Mouse (Mus musculus) liver, embryonic 12.5 days (tissue): Measurements from ENCODE around the gene Adamtsl5. TPM values are rescaled to one million over a fixed set of nuclear protein-coding genes. Genes with fewer than 3 reads are reported as not detected.

Source experiments
- ATAC-seq: fragments of 200-750 bp; cut with Nextera tagmentation; 2 replicates; pipeline ENCODE4 v1.8.0; 2017; ENCODE audit warnings: moderate number of reproducible peaks, mild to moderate bottlenecking, moderate library complexity
- H3K27ac ChIP-seq: fragments of 300-500 bp; sonication (generic); 2 replicates; pipeline ENCODE4 v1.5.1; 2016; ENCODE audit warnings: mild to moderate bottlenecking
- H3K27me3 ChIP-seq: fragments of 300-500 bp; sonication (generic); replicated peaks from 2 replicates; pipeline ENCODE4 v1.6.1; 2016; ENCODE audit warnings: mild to moderate bottlenecking, moderate library complexity
- H3K36me3 ChIP-seq: fragments of 300-500 bp; sonication (generic); 2 replicates; pipeline ENCODE4 v1.6.1; 2016; ENCODE audit warnings: mild to moderate bottlenecking, moderate library complexity
- H3K4me1 ChIP-seq: fragments of 300-500 bp; sonication (generic); 2 replicates; pipeline ENCODE4 v1.6.1; 2016
- H3K4me2 ChIP-seq: fragments of 300-500 bp; sonication (generic); 2 replicates; pipeline ENCODE4 v1.6.1; 2016; ENCODE audit warnings: mild to moderate bottlenecking, moderate library complexity
- H3K4me3 ChIP-seq: fragments of 300-500 bp; sonication (generic); 2 replicates; pipeline ENCODE4 v1.5.1; 2016; ENCODE audit warnings: mild to moderate bottlenecking, moderate library complexity
- H3K9ac ChIP-seq: fragments of 300-500 bp; sonication (generic); 2 replicates; pipeline ENCODE4 v1.6.1; 2016; ENCODE audit warnings: mild to moderate bottlenecking, moderate library complexity
- H3K9me3 ChIP-seq: fragments of 300-500 bp; sonication (generic); replicated peaks from 2 replicates; pipeline ENCODE4 v1.6.1; 2016; ENCODE audit warnings: mild to moderate bottlenecking, moderate library complexity
- WGBS: fragments of 180-500 bp; shearing (Covaris S2); methylation state at CpG from one replicate; pipeline ENCODE4 v1.1.7; 2016; ENCODE audit not compliant: insufficient replicate concordance; 5-methylcytosine and 5-hydroxymethylcytosine counted together
- polyA plus RNA-seq: library from polyadenylated mRNA; unstranded; fragments of >200 nt; fragmentation: Nextera tagmentation; extraction: Ambion mirVana; gene quantifications from 2 replicates; pipeline ENCODE4 v1.2.1, GENCODE M21; 2016

The Adamtsl5 gene
- polyA plus RNA-seq, 1 experiment from 2014 or later, result 2.4 TPM

GRCm38 (mm10) chr10:80371411-80371966, 23.3 kb upstream of the Adamtsl5 start:
- no peak overlapping the region for H3K4me3 ChIP-seq

GRCm38 (mm10) chr10:80369995-80370747, 22.0 kb upstream of the Adamtsl5 start:
- Histone ChIP-seq H3K9ac (no peak overlapping the region), H3K4me3 (no peak overlapping the region), H3K36me3 (no peaks in the 10 kb centered on the region), H3K4me2 (no peak overlapping the region), H3K27me3 (peaks cover 73% of the 10 kb centered on the region), H3K27ac (no peak overlapping the region), H3K9me3 (0 out of 2 replicates have a peak, but pooled peaks cover 5% of the 10 kb centered on the region), H3K4me1 (peaks cover 7% of the 10 kb centered on the region; the same call in 1 of the 2 replicates)
- ATAC-seq, result no peak
- 64% methylated on average over 21 of the region's 21 CpGs for WGBS

More at GRCm38 (mm10) chr10:80371411-80371966, 23.3 kb upstream of the Adamtsl5 start:
- no peak for ATAC-seq
- Histone ChIP-seq H3K4me2 (peak overlapping the region; percentile 33), H3K27me3 (peaks cover 62% of the 10 kb centered on the region), H3K27ac (no peak overlapping the region), H3K4me1 (peaks cover 7% of the 10 kb centered on the region; the same call in 1 of the 2 replicates), H3K36me3 (no peaks in the 10 kb centered on the region), H3K9ac (no peak overlapping the region; the same call in 1 of the 2 replicates), H3K9me3 (0 out of 2 replicates have a peak, but pooled peaks cover 5% of the 10 kb centered on the region)
- 7% methylated on average over 12 of the region's 12 CpGs for WGBS

- H3K4me2 ChIP-seq, result no peak overlapping the region
- H3K9ac ChIP-seq, result no peak overlapping the region
- no peak for ATAC-seq
- 0 out of 2 replicates have a peak, but pooled peaks cover 5% of the 10 kb centered on the region for H3K9me3 ChIP-seq
- H3K27me3 ChIP-seq, result peaks cover 85% of the 10 kb centered on the region
- no peak overlapping the region for H3K4me3 ChIP-seq
- H3K27ac ChIP-seq, result no peak overlapping the region
- WGBS, result 79% methylated on average over 6 of the region's 6 CpGs
- H3K36me3 ChIP-seq, result no peaks in the 10 kb centered on the region
- H3K4me1 ChIP-seq, result peaks cover 7% of the 10 kb centered on the region; the same call in 1 of the 2 replicates
These were observed 20.2 kb upstream of the Adamtsl5 start for GRCm38 (mm10) chr10:80368392-80368791.

- H3K4me3 ChIP-seq, result no peak overlapping the region
- no peak overlapping the region for H3K4me2 ChIP-seq
- H3K36me3 ChIP-seq, result no peaks in the 10 kb centered on the region
- peaks cover 7% of the 10 kb centered on the region; the same call in 1 of the 2 replicates for H3K4me1 ChIP-seq
- 0 out of 2 replicates have a peak, but pooled peaks cover 5% of the 10 kb centered on the region for H3K9me3 ChIP-seq
- H3K27me3 ChIP-seq, result peaks cover 85% of the 10 kb centered on the region
- no peak overlapping the region for H3K27ac ChIP-seq
- no peak overlapping the region for H3K9ac ChIP-seq
- ATAC-seq, result no peak
- WGBS, result 55% methylated on average over 5 of the region's 5 CpGs
These were observed 19.7 kb upstream of the Adamtsl5 start for GRCm38 (mm10) chr10:80367954-80368353.

GRCm38 (mm10) chr10:80365736-80366135, 17.5 kb upstream of the Adamtsl5 start:
- no peak for ATAC-seq
- H3K9me3 ChIP-seq, result 0 out of 2 replicates have a peak, but pooled peaks cover 5% of the 10 kb centered on the region
- no peak overlapping the region for H3K4me3 ChIP-seq
- H3K27me3 ChIP-seq, result peaks cover 91% of the 10 kb centered on the region
- 48% methylated on average over 6 of the region's 6 CpGs for WGBS
- no peak overlapping the region for H3K27ac ChIP-seq
- H3K36me3 ChIP-seq, result no peaks in the 10 kb centered on the region
- H3K4me1 ChIP-seq, result no peaks in the 10 kb centered on the region
- H3K9ac ChIP-seq, result no peak overlapping the region
- H3K4me2 ChIP-seq, result no peak overlapping the region

GRCm38 (mm10) chr10:80363734-80364133, 15.5 kb upstream of the Adamtsl5 start:
- H3K27me3 ChIP-seq, result peaks cover 98% of the 10 kb centered on the region
- 0 out of 2 replicates have a peak, but pooled peaks cover 5% of the 10 kb centered on the region for H3K9me3 ChIP-seq
- 41% methylated on average over 6 of the region's 6 CpGs for WGBS
- no peaks in the 10 kb centered on the region for H3K4me1 ChIP-seq
- H3K4me2 ChIP-seq, result no peak overlapping the region
- H3K4me3 ChIP-seq, result no peak overlapping the region
- no peak for ATAC-seq
- H3K27ac ChIP-seq, result no peak overlapping the region
- H3K36me3 ChIP-seq, result no peaks in the 10 kb centered on the region
- no peak overlapping the region for H3K9ac ChIP-seq

GRCm38 (mm10) chr10:80357994-80358639, 9.9 kb upstream of the Adamtsl5 start:
- H3K4me3 ChIP-seq, result peak overlapping the region; percentile 3
- H3K4me2 ChIP-seq, result peak overlapping the region; percentile 38
- H3K9me3 ChIP-seq, result no peaks in the 10 kb centered on the region
- no peaks in the 10 kb centered on the region for H3K36me3 ChIP-seq
- H3K27ac ChIP-seq, result no peak overlapping the region
- ATAC-seq, result 0 out of 2 replicates have a peak, but pooled peaks have one; percentile 25
- WGBS, result 10% methylated on average over 30 of the region's 31 CpGs
- H3K4me1 ChIP-seq, result peaks cover 18% of the 10 kb centered on the region; the same call in 1 of the 2 replicates
- H3K27me3 ChIP-seq, result peaks cover 98% of the 10 kb centered on the region
- no peak overlapping the region for H3K9ac ChIP-seq

GRCm38 (mm10) chr10:80357336-80357735, 9.1 kb upstream of the Adamtsl5 start:
- H3K36me3 ChIP-seq, result no peaks in the 10 kb centered on the region
- ATAC-seq, result 0 out of 2 replicates have a peak, but pooled peaks have one; percentile 5
- H3K27ac ChIP-seq, result no peak overlapping the region
- H3K9me3 ChIP-seq, result no peaks in the 10 kb centered on the region
- no peak overlapping the region for H3K4me2 ChIP-seq
- peaks cover 25% of the 10 kb centered on the region; the same call in 1 of the 2 replicates for H3K4me1 ChIP-seq
- peaks cover 98% of the 10 kb centered on the region for H3K27me3 ChIP-seq
- WGBS, result 27% methylated on average over 7 of the region's 7 CpGs
- H3K4me3 ChIP-seq, result peak overlapping the region; percentile 3; the same call in 1 of the 2 replicates
- H3K9ac ChIP-seq, result no peak overlapping the region

- no peak for ATAC-seq
- no peaks in the 10 kb centered on the region for H3K9me3 ChIP-seq
- H3K4me1 ChIP-seq, result peaks cover 31% of the 10 kb centered on the region; the same call in 1 of the 2 replicates
- peak overlapping the region; percentile 16 for H3K4me3 ChIP-seq
- H3K36me3 ChIP-seq, result no peaks in the 10 kb centered on the region
- no peak overlapping the region for H3K27ac ChIP-seq
- H3K9ac ChIP-seq, result no peak overlapping the region
- peaks cover 100% of the 10 kb centered on the region for H3K27me3 ChIP-seq
- peak overlapping the region; percentile 46 for H3K4me2 ChIP-seq
- 5% methylated on average over 34 of the region's 34 CpGs for WGBS
These were observed 8.5 kb upstream of the Adamtsl5 start for GRCm38 (mm10) chr10:80356737-80357136.

GRCm38 (mm10) chr10:80356001-80356682, 7.9 kb upstream of the Adamtsl5 start, which contains the start of gene Plk5:
Gene Plk5 (plus strand): TSS chr10:80356459.
- Histone ChIP-seq H3K27ac (no peak within 1 kb of the TSS), H3K36me3 (no peaks in the 10 kb centered on the region), H3K9ac (no peak within 1 kb of the TSS), H3K4me3 (peak within 1 kb of the TSS; percentile 16), H3K27me3 (peaks cover 100% of the 10 kb centered on the region), H3K9me3 (no peaks in the 10 kb centered on the region), H3K4me1 (peaks cover 32% of the 10 kb centered on the region; the same call in 1 of the 2 replicates), H3K4me2 (peak within 1 kb of the TSS; percentile 46)
- 3% methylated on average over 52 of the region's 53 CpGs for WGBS
- no peak for ATAC-seq

DNA sequence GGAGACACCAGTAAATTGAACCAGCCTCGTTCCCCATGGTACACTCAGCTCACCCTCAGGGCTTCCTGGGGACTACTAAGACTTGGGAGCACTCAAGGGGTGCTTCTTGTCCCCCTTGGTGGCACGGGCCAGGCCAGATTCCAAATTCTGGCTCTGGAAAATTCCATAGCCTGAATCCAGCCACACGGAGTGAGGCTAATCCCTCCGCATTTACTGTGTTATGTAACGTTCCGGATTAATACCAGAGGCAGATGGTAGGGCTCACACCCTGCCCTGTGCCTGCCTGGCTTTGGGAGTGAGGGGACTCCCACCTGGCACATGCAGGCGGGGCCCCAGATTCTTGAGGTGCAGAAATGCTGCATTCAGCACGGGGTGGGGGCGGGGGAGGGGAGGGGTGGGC, 7.2 kb upstream of the Adamtsl5 start:
- WGBS, result 16% methylated on average over 9 of the region's 9 CpGs
- Histone ChIP-seq H3K4me3 (no peak overlapping the region), H3K36me3 (no peaks in the 10 kb centered on the region), H3K27me3 (peaks cover 100% of the 10 kb centered on the region), H3K9ac (no peak overlapping the region), H3K27ac (no peak overlapping the region), H3K9me3 (no peaks in the 10 kb centered on the region), H3K4me1 (peaks cover 35% of the 10 kb centered on the region), H3K4me2 (no peak overlapping the region)
- ATAC-seq, result no peak
